Mouse (Mus musculus): ENCODE results near the gene Parp6.

DNA sequence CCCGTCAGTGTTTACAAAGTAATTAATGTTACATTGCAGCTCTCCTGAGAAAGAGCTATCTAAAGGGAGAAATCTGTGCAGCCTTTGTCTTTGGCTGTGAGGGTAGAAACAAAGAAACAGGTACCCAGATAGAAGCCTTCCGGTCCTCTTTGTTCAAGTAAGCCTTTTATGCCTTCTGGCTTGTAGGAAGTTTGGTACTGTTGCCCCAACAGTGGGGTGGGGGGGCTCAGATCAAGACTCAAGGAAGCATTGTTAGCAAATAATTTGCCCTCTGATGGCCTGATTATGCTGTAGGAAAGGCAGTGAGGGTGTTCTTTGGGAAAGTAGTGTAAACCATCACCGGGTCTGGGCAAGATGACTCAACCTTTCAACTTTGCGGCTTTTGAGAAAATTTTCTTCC is 41.1 kb downstream of the Parp6 start:
- no peak for TF ChIP-seq TAL1 (IDR thresholded peaks at IDR 0.05; ENCODE audit: low read length)
- TF ChIP-seq ZC3H11A (IDR thresholded peaks at IDR 0.05; ENCODE audit: low read depth, low read length): no peak
- no peak for TF ChIP-seq CTCF (IDR thresholded peaks at IDR 0.05 in 2 of 3, conservative IDR thresholded peaks at IDR 0.05 in 1 of 3; ENCODE audit: control insufficient read depth in 1 of 3, insufficient read depth in 1 of 3, low read depth in 2 of 3, low read length in 3 of 3, poor library complexity in 1 of 3, severe bottlenecking in 1 of 3)
- TF ChIP-seq SIN3A (IDR thresholded peaks at IDR 0.05; ENCODE audit: low read length): no peak
- TF ChIP-seq TCF12 (IDR thresholded peaks at IDR 0.05; ENCODE audit: low read depth, low read length): no peak
- TF ChIP-seq POLR2A (IDR thresholded peaks at IDR 0.05; ENCODE audit: control insufficient read depth in 1 of 2, insufficient read depth in 1 of 2, low read depth in 1 of 2, low read length in 2 of 2, poor library complexity in 1 of 2): no peak; a peak in 1 of 4 replicates

Measured in MEL (cell line).